Mouse (Mus musculus) forebrain, postnatal 0 days (tissue): Measurements from ENCODE around the gene Ces2a. TPM values are rescaled to one million over a fixed set of nuclear protein-coding genes. Genes with fewer than 3 reads are reported as not detected.

Experiments
- ATAC-seq: fragments of 200-750 bp; cut with Nextera tagmentation; 2 replicates; pipeline ENCODE4 v1.8.0; 2017; ENCODE audit warnings: mild to moderate bottlenecking, moderate library complexity
- DNase-seq: peaks from one replicate; pipeline ENCODE4 v3.0.0-alpha.2; 2015
- H3K27ac ChIP-seq: fragments of 300-500 bp; sonication (generic); 2 replicates; pipeline ENCODE4 v1.5.1; 2014; ENCODE audit warnings: low read depth, mild to moderate bottlenecking, antibody characterized with exemption, low read length, moderate library complexity, mixed read lengths
- H3K27me3 ChIP-seq: fragments of 300-500 bp; sonication (generic); 2 replicates; pipeline ENCODE4 v1.6.1; 2014; ENCODE audit warnings: mild to moderate bottlenecking, low read length, mixed read lengths; ENCODE audit not compliant: insufficient read depth
- H3K36me3 ChIP-seq: fragments of 300-500 bp; sonication (generic); 2 replicates; pipeline ENCODE4 v1.6.1; 2014; ENCODE audit warnings: mild to moderate bottlenecking, moderate library complexity; ENCODE audit not compliant: insufficient read depth
- H3K4me1 ChIP-seq: fragments of 300-500 bp; sonication (generic); 2 replicates; pipeline ENCODE4 v1.6.1; 2014; ENCODE audit warnings: antibody characterized with exemption; ENCODE audit not compliant: insufficient read depth
- H3K4me2 ChIP-seq: fragments of 300-500 bp; sonication (generic); 2 replicates; pipeline ENCODE4 v1.6.1; 2014; ENCODE audit warnings: low read depth, mild to moderate bottlenecking, moderate library complexity
- H3K4me3 ChIP-seq: fragments of 300-500 bp; sonication (generic); 2 replicates; pipeline ENCODE4 v1.5.1; 2014; ENCODE audit warnings: low read depth, low read length, mixed read lengths
- H3K9ac ChIP-seq: fragments of 300-500 bp; sonication (generic); 2 replicates; pipeline ENCODE4 v1.6.1; 2014; ENCODE audit warnings: mild to moderate bottlenecking
- H3K9me3 ChIP-seq: fragments of 300-500 bp; sonication (generic); 2 replicates; pipeline ENCODE4 v1.6.1; 2016; ENCODE audit warnings: low read length
- CTCF ChIP-seq: sonication (generic); IDR thresholded peaks from 2 replicates; pipeline ENCODE4 v1.5.1; 2016; ENCODE audit warnings: antibody characterized with exemption, control low read depth, low read depth
- WGBS: fragments of 180-500 bp; shearing (Covaris S2); extraction: QIAGEN DNeasy Blood & Tissue Kit; methylation state at CpG from one replicate; pipeline ENCODE4 v1.1.7; 2014; 5-methylcytosine and 5-hydroxymethylcytosine counted together
- polyA plus RNA-seq: library from polyadenylated mRNA; unstranded; fragments of >200 nt; fragmentation: Nextera tagmentation; extraction: Ambion mirVana; gene quantifications from 2 replicates; pipeline ENCODE4 v1.2.1, GENCODE M21; 2015
- total RNA-seq: library from RNA; depleted of rRNA; stranded (reverse); fragments of >200 nt; gene quantifications from 2 replicates; pipeline ENCODE4 v1.2.3, GENCODE M21; 2014; rRNA removed

Ces2a gene
- total RNA-seq (not detected in 2 replicates), polyA plus RNA-seq (not detected in 2 replicates)

GRCm38 (mm10) chr8:104733753-104734152 lies at the start of gene Ces2a:
Ces2a (plus strand) TSS chr8:104734003.
- H3K27ac ChIP-seq = no peak within 1 kb of the TSS
- no peaks in the 10 kb centered on the region for H3K27me3 ChIP-seq
- ATAC-seq (no peak), DNase-seq (no peak)
- H3K4me2 ChIP-seq = no peak within 1 kb of the TSS
- WGBS = 86% methylated on average over 1 of the region's 1 CpGs
- no peaks in the 10 kb centered on the region for H3K4me1 ChIP-seq
- H3K36me3 ChIP-seq = no peaks in the 10 kb centered on the region
- H3K4me3 ChIP-seq = no peak within 1 kb of the TSS
- no peaks in the 10 kb centered on the region for H3K9me3 ChIP-seq
- no peak for TF ChIP-seq CTCF
- no peak within 1 kb of the TSS for H3K9ac ChIP-seq

- Histone ChIP-seq H3K36me3 (no peaks in the 10 kb centered on the region), H3K27ac (no peak overlapping the region), H3K9ac (no peak overlapping the region), H3K27me3 (no peaks in the 10 kb centered on the region), H3K4me2 (no peak overlapping the region), H3K9me3 (no peaks in the 10 kb centered on the region), H3K4me3 (no peak overlapping the region), H3K4me1 (no peaks in the 10 kb centered on the region)
- TF ChIP-seq CTCF = no peak
- DNase-seq (no peak), ATAC-seq (no peak)
- 87% methylated on average over 4 of the region's 4 CpGs for WGBS
Measured at GRCm38 (mm10) chr8:104688433-104688832, 45.4 kb upstream of the Ces2a start.

- no peak overlapping the region for H3K4me3 ChIP-seq
- no peak overlapping the region for H3K4me2 ChIP-seq
- no peaks in the 10 kb centered on the region for H3K4me1 ChIP-seq
- WGBS = 83% methylated on average over 2 of the region's 2 CpGs
- no peak overlapping the region for H3K27ac ChIP-seq
- H3K9ac ChIP-seq = no peak overlapping the region
- no peaks in the 10 kb centered on the region for H3K27me3 ChIP-seq
- ATAC-seq (no peak), DNase-seq (no peak)
- no peak for TF ChIP-seq CTCF
- H3K36me3 ChIP-seq = no peaks in the 10 kb centered on the region
- no peaks in the 10 kb centered on the region for H3K9me3 ChIP-seq
Measured at GRCm38 (mm10) chr8:104698556-104698955, 35.2 kb upstream of the Ces2a start.

- ATAC-seq (no peak), DNase-seq (no peak)
- no peak overlapping the region for H3K9ac ChIP-seq
- no peaks in the 10 kb centered on the region for H3K4me1 ChIP-seq
- no peaks in the 10 kb centered on the region for H3K9me3 ChIP-seq
- no peak overlapping the region for H3K4me2 ChIP-seq
- H3K27ac ChIP-seq = no peak overlapping the region
- H3K27me3 ChIP-seq = no peaks in the 10 kb centered on the region
- no peak overlapping the region for H3K4me3 ChIP-seq
- no peaks in the 10 kb centered on the region for H3K36me3 ChIP-seq
- TF ChIP-seq CTCF = no peak
- WGBS = 88% methylated on average over 2 of the region's 2 CpGs
Measured at GRCm38 (mm10) chr8:104701900-104702299, 31.9 kb upstream of the Ces2a start.

- ATAC-seq = no peak
- Histone ChIP-seq H3K27me3 (no peaks in the 10 kb centered on the region), H3K9me3 (no peaks in the 10 kb centered on the region), H3K36me3 (no peaks in the 10 kb centered on the region), H3K4me1 (no peaks in the 10 kb centered on the region), H3K4me3 (no peak overlapping the region), H3K27ac (no peak overlapping the region), H3K4me2 (no peak overlapping the region), H3K9ac (no peak overlapping the region)
- DNase-seq = no peak
- no peak for TF ChIP-seq CTCF
- 89% methylated on average over 8 of the region's 8 CpGs for WGBS
Measured at GRCm38 (mm10) chr8:104721166-104721565, 12.6 kb upstream of the Ces2a start.

- H3K4me3 ChIP-seq = no peak overlapping the region
- no peaks in the 10 kb centered on the region for H3K27me3 ChIP-seq
- DNase-seq (no peak), ATAC-seq (no peak)
- no peak overlapping the region for H3K4me2 ChIP-seq
- H3K4me1 ChIP-seq = no peaks in the 10 kb centered on the region
- no peaks in the 10 kb centered on the region for H3K9me3 ChIP-seq
- TF ChIP-seq CTCF = no peak
- no peaks in the 10 kb centered on the region for H3K36me3 ChIP-seq
- H3K27ac ChIP-seq = no peak overlapping the region
- 91% methylated on average over 4 of the region's 4 CpGs for WGBS
- no peak overlapping the region for H3K9ac ChIP-seq
Measured at GRCm38 (mm10) chr8:104731451-104731850, 2.4 kb upstream of the Ces2a start.

- no peaks in the 10 kb centered on the region for H3K36me3 ChIP-seq
- H3K4me2 ChIP-seq = no peak overlapping the region
- H3K4me1 ChIP-seq = no peaks in the 10 kb centered on the region
- no peak for TF ChIP-seq CTCF
- no peaks in the 10 kb centered on the region for H3K9me3 ChIP-seq
- H3K27ac ChIP-seq = no peak overlapping the region
- no peak overlapping the region for H3K9ac ChIP-seq
- 76% methylated on average over 6 of the region's 6 CpGs for WGBS
- DNase-seq (no peak), ATAC-seq (no peak)
- H3K27me3 ChIP-seq = no peaks in the 10 kb centered on the region
- no peak overlapping the region for H3K4me3 ChIP-seq
Measured at GRCm38 (mm10) chr8:104731969-104732368, 1.8 kb upstream of the Ces2a start.

- Histone ChIP-seq H3K36me3 (no peaks in the 10 kb centered on the region), H3K27ac (no peak overlapping the region), H3K9ac (no peak overlapping the region), H3K4me1 (no peaks in the 10 kb centered on the region), H3K4me3 (no peak overlapping the region), H3K4me2 (no peak overlapping the region), H3K9me3 (no peaks in the 10 kb centered on the region), H3K27me3 (no peaks in the 10 kb centered on the region)
- 93% methylated on average over 1 of the region's 1 CpGs for WGBS
- no peak for ATAC-seq
- no peak for DNase-seq
- TF ChIP-seq CTCF = no peak
Measured at GRCm38 (mm10) chr8:104742039-104742438, 8.2 kb downstream of the Ces2a start.
